Mouse (Mus musculus): ENCODE results near the gene Slc25a31.

DNA sequence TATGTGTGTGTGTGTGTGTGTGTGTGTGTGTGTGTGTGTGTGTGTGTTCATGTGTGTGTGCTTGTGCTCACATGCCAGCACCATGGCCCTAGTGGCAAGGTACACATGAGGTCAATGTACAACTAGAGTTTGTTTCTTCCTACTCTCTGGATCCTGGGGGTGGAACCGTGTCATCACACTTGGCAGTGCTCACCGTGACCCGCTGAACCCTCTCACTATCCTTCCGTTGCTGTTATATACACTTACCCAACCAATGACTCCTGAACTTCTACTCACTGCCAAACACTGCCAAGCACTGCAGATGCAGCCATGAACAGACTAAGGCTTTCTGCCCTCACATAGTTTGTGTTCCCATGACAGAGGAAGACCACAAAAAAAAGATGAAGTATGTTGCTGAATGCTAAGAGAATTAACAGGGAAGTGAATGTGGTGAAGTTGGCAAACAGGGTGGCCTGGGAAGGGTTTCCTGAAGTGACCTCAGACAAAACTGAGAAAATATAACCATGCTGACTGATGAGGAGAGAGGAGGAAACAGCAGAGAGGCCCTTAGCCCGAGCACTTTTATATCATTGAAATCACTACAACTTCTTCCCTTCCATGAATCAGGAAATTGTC is 3.7 kb upstream of the Slc25a31 start:
- TF ChIP-seq CTCF (IDR thresholded peaks at IDR 0.05; ENCODE audit: extremely low read depth, insufficient read depth, low read length) = no peak
- no peak for TF ChIP-seq POLR2A (IDR thresholded peaks at IDR 0.05; ENCODE audit: extremely low read depth, insufficient read depth, low read length)

Measured in cortical plate, adult 2 months (tissue).